Mouse (Mus musculus): Measurements from ENCODE around the gene Mief2.

GRCm38 (mm10) chr11:60705255-60705654, 22.9 kb upstream of the Mief2 start:
- TF ChIP-seq CTCF (IDR thresholded peaks at IDR 0.05; ENCODE audit: borderline replicate concordance, insufficient read depth, low read depth, low read length) (no peak), POLR2A (IDR thresholded peaks at IDR 0.05; ENCODE audit: borderline replicate concordance, insufficient read depth, low read length) (no peak)

Measured in cerebellum, adult 2 months (tissue).